Mouse (Mus musculus): ENCODE results near the gene Sobp.
A peak's percentile ranks its signal among the peaks of the same experiment; 100 is the strongest.

Gene Sobp

DNA sequence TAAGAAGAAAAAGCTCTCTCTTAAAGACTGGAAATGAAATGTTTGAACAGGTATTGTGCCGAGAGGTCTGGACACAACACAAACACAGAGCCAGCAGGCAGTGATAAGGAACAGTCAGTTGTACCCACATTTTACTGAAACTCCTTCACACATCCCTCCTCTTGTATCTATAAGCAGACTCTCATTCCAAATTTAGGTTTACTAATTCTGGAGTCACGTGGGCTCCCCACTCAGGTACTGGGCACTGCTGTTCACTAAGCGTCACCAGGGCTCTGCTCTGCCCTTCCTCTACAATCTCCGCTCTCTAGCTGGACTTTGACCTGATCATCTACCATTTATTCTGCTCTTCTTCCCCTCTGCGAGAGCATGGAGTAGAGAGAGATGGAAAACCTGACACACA lies 15.4 kb downstream of the Sobp start:
- DNase-seq = no peak

DNA sequence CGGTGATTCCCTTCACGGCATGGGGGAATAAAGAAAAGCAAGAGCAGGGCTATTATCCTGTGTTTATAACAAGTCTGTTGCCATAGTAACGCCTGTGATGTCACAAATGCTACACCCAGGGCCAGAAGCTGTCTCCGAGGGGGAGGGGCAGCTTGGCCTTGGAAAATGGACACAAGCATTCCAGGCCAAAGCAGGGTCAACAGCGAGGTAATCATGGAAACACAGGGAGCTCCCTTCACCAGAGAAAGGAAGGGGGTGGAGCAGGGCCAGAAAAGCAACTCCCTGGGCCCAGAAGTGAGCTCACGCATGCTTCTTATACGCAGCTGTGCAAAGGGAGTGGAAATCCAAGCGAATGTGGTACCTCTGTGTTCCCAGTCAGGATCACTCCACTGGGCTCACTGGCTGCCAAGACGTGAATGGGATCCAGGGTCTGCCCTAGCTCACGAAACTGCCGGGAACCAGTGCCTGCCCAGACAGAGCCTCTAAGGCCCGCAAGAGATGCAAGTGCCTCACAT lies 19.2 kb downstream of the Sobp start:
- DNase-seq = no peak

DNA sequence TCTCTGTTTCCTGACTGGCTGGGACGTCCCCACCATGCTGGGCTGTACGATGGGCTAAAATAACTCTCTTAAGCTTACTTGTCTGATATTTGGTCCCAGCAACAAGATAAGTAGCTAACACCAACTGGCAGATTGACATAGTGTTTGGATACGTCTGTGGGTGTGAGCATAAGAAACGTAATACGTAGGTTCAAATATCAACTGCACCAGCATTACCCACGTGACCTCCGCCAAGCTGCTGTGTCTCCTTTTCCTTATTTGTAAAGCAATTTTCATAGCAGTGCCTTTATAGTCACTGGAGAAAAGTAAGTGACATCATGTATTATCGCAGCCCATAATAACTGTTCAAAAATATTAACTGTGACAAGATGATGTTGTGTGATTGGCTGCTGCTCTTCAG lies 21.7 kb downstream of the Sobp start:
- no peak for DNase-seq

- DNase-seq = no peak
These were observed 25.9 kb downstream of the Sobp start for GRCm38 (mm10) chr10:43148456-43148855.

- no peak for DNase-seq
These were observed 31.2 kb downstream of the Sobp start for GRCm38 (mm10) chr10:43143173-43143572.

DNA sequence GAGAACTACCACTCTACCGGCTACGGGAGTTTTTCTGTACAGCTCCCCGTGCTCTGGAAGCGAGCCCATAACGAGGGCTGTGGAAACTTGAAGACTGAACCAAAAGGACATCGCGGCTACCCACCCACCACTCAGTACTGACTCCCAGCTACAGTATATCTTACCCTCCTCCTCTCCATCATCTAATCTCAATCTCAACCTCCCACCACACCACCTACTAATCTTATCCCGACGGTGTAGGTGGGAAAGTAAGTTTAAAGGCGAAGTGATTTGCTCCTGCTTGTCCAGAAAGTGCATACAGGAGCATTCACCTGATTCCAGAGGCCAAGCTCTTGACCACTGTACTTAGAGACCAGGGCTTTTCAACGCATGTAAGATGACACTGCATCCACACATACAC lies 40.3 kb downstream of the Sobp start:
- DNase-seq = no peak

DNA sequence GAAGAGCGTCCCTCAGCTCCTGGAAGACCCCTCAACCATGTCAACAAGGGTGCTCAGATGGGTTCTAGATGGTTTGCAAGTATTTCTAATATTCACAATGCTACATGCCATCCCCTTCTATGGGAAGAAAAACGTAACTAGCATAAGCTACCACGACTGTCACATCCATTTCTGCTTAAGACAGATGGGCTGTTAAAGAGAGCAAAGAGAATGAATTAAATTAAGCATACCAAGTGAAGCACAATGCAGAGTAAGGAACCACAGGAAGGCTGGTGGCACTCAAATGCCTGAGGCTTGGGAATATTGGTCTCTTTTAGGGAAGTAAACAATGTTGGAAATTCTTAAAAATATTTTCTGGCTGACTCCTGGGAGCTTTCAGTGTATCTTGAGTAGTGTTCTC lies 45.6 kb downstream of the Sobp start:
- no peak for DNase-seq

- no peak for DNase-seq
These were observed 49.8 kb downstream of the Sobp start for GRCm38 (mm10) chr10:43124561-43124960.

GRCm38 (mm10) chr10:43124156-43124555 lies 50.2 kb downstream of the Sobp start:
- no peak for DNase-seq

GRCm38 (mm10) chr10:43123422-43123821 lies 50.9 kb downstream of the Sobp start:
- no peak for DNase-seq

DNA sequence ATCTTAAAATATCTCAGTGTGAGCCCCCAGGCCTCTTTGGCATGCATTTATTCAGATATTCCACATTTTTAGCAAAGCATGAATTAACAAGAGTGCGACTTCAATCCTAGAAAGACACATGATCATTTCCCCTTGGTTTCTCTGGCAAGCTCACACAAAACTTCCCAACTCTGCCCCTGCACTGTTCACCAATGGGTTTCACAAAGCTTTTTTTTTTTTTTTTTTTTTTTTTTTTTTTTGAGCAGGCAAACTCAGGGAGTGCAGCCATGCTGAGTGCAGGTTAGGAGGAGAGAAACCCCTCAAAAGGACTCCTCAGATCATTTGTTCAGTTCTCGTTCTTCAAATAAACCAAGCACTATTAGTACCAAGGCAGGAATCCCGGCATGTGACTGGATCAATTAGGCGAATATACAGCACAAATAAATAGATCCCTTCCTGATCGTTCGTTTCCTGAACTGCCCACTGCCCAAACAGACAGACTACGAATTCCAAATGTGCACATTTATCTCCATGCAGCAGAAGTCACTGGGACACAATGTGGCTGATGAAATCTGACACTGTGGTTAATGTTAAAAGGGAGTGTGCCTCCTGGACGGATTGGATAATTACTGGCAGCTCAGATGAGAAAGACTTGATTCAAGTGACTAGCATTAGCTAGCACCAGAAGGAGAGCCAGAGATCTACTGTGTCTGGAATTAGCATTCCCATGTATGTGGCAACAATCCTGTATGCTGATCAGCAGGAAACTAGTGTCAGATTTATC lies 53.5 kb downstream of the Sobp start:
- no peak for DNase-seq

DNA sequence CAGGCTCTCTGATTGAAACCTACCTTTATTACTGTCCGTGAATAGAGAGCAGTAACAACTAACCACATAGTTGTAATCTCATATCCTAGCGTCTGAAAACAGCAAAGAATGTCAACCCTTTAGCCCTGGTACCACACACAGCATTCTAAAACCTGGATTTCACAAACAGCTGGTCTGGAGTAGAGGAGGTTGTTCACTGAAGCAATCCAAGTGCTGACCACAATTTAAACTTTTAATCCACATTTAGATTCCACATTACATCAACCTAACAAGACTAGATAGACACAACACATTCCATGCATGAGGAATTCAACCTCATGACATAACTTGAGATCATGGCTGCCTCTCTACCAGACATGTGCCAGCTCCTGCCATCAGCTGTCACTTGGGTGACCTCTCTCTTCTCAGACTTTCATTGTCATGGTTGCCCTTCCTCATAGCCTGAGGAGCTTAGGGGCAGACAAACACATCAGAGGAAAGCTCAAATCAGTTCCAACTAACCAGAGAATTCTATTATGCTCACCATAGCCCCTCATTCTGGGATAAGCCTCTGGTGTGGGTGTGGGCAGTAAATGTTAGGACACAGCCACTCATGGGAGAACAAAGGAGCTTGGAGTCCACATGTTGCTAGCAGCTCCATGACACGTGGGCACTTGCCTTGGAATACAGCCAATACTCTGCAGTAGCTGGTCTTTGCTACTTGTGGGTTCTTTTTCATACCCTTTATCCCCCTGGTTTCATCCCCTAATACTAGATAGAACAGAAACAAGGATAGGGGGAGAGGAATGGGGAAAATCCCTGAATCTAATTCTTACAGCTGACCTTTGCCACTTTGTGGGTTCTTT lies 58.0 kb downstream of the Sobp start:
- DNase-seq = no peak

- DNase-seq = no peak
These were observed 62.0 kb downstream of the Sobp start for GRCm38 (mm10) chr10:43112296-43112695.

DNA sequence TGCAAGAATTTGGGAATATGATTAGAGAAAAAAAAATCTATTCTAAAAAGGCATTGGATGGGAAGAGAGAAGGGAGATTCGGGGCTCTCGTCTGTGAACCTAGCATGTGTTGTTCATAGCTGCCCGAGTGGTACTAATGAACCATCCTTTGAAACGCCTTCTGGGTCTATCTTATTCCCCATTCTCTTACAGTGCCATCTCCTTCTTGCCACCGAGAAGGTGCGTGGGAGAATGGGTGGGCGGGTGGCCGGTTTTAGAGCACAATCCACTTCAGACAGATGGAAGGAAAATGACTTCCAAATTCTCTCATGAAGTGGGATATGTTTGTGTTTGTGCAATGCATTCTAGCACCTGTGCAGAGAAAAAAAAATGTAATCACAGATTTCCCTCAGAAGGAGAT lies 67.7 kb downstream of the Sobp start:
- DNase-seq = peak; percentile 75

DNA sequence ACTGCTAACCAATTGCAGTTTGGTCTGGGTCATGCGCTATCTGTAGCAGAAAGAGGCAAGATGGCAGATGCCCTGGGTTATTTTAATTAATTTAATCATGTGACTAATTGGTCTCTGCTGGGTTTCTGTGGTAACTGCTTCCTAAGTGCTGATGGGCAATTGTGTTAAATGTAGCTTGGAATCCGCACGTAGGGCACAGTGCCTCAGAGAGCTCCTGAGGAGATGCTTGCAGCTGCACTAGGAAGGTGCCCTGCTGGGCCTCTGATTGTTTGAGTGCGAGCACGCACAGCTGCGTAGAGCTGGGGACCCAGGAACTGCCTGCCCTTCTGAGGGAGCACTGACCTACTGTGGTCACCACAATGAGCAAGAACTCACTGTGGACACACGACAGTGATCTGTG lies 68.1 kb downstream of the Sobp start:
- no peak for DNase-seq

- DNase-seq = no peak
These were observed 73.8 kb downstream of the Sobp start for GRCm38 (mm10) chr10:43100513-43100912.

- DNase-seq = no peak
These were observed 75.1 kb downstream of the Sobp start for GRCm38 (mm10) chr10:43099229-43099628.

DNA sequence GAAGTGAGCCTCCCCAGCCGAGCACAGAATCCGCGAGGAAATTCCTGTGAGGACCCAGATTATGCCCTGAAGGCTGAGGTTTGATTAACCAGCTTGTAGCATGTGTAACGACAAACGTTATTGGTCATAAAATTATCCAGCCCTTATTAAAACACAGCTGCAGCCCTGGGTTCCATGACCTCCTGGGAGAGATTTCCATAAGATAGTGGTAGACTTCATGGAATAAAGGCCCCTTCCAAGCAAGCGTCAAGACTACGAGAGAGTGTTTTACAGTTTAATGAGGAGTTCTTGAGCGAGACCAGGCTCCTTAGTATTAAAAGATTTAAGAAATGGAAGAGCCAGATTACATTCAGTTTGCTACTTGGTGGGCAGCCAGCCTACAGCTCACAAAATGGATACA lies 76.6 kb downstream of the Sobp start:
- DNase-seq = no peak

DNA sequence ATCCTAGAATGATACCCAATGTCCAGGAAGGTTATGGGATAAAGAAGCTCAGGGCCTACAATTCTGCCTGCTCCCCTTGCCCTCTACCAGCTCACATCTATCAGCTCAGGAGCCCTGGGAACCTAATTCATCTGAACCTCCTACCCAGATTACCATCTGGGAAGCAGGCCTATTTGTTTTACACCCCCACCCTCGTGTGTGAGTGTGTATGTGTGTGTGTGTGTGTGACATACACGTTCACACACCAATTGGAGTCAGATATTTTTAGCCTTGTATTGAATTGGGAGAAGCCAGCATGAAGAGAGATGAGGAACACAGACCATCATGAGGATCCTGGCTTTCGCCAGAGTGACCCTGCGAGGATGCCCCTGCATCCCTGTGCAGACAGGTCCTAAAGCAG lies 77.7 kb downstream of the Sobp start:
- DNase-seq = no peak

GRCm38 (mm10) chr10:43094537-43094936 lies 79.8 kb downstream of the Sobp start:
- DNase-seq = no peak

GRCm38 (mm10) chr10:43093440-43093839 lies 80.9 kb downstream of the Sobp start:
- peak; percentile 54 for DNase-seq

- no peak for DNase-seq
These were observed 84.3 kb downstream of the Sobp start for GRCm38 (mm10) chr10:43090040-43090439.

DNA sequence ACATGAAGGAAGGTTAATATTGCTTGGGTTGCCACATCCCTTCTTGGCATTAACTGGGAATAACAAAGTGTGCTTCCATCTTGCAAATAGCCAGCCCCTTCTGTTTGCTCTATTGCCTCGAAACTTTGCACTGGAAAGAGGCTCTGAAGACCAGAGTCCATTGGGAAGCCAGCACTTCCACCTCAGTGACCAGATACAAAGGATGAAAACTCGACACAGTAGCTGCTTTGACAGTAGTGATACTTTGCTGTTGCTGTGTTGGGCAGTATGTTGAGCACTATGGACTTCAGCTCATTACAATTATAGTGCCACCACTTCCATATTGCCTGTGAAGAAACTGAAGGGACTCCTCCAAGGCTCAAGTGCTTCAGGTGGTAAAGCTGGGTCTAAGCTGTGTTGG lies 86.9 kb downstream of the Sobp start:
- DNase-seq = no peak

GRCm38 (mm10) chr10:43086888-43087287 lies 87.4 kb downstream of the Sobp start:
- DNase-seq = no peak
